Mouse (Mus musculus): ENCODE measurements around the gene Mafb. TPM values are rescaled to one million over a fixed set of nuclear protein-coding genes. Genes with fewer than 3 reads are reported as not detected.

Mafb gene
- polyA plus RNA-seq, 1 experiment from 2014 or later: 3.4 TPM

DNA sequence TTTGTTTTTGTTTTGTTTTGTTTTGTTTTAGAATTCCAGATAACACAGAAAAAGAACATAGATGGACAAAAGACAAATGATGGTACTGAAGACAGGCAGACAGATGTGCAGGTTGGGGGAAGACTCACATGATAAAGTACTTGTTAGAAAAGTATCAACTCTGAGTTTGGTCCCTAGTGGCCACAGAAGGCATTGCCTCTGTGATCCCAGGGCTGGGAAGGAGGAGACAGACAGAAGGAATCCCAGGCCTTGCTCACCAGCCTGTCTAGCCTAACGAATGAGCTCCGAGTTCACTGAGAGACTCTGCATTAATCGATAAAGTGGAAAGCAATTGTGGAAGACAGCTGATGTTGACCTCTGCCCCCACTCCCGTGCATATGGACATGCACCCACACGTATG is 10.7 kb downstream of the Mafb start:
- Histone ChIP-seq H3K4me2 (no peak overlapping the region), H3K36me3 (ENCODE audit: control insufficient read depth, insufficient read depth, low read length) (no peaks in the 10 kb centered on the region), H3K27me3 (ENCODE audit: control insufficient read depth, insufficient read depth, low read length) (peaks cover 32% of the 10 kb centered on the region), H3K27ac (ENCODE audit: low read depth, low read length) (no peak overlapping the region), H3K4me1 (ENCODE audit: control insufficient read depth, insufficient read depth, low read length) (peaks cover 2% of the 10 kb centered on the region; the same call in 1 of the 2 replicates), H3K9me3 (ENCODE audit: control insufficient read depth, low read length) (no peaks in the 10 kb centered on the region), H3K9ac (ENCODE audit: low read length) (no peak overlapping the region), H3K4me3 (ENCODE audit: low read depth, low read length) (no peak overlapping the region)
- DNase-seq (ENCODE audit: low spot score, missing footprints) (peak; percentile 86), ATAC-seq (ENCODE audit: low FRiP score) (no peak)
- 57% methylated on average over 5 of the region's 5 CpGs for WGBS

DNA sequence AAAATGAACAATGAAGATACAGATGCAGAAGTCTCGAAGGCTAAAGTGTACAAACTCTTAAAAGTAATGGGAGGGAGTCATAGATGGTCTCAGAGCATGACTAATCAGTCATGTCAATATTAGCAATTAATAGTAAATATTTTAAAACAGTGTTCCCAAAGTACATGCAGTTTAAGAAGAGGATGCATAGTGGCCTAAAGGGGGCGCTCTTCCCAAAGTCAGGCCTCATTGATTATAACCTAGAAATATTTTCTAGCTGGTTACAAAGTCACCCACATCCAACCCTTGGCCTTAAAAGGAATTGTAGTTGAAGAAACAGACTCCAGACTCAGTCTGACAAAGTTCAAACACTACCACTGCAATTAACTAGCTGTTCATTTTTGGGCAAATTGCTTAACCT is 12.5 kb downstream of the Mafb start:
- Histone ChIP-seq H3K27me3 (ENCODE audit: control insufficient read depth, insufficient read depth, low read length) (peaks cover 15% of the 10 kb centered on the region), H3K4me1 (ENCODE audit: control insufficient read depth, insufficient read depth, low read length) (peaks cover 2% of the 10 kb centered on the region; the same call in 1 of the 2 replicates), H3K9ac (ENCODE audit: low read length) (no peak overlapping the region), H3K4me2 (no peak overlapping the region), H3K4me3 (ENCODE audit: low read depth, low read length) (no peak overlapping the region), H3K36me3 (ENCODE audit: control insufficient read depth, insufficient read depth, low read length) (no peaks in the 10 kb centered on the region), H3K27ac (ENCODE audit: low read depth, low read length) (no peak overlapping the region), H3K9me3 (ENCODE audit: control insufficient read depth, low read length) (no peaks in the 10 kb centered on the region)
- no peak for ATAC-seq (ENCODE audit: low FRiP score)
- DNase-seq (ENCODE audit: low spot score, missing footprints): peak; percentile 78
- 60% methylated on average over 2 of the region's 2 CpGs for WGBS

DNA sequence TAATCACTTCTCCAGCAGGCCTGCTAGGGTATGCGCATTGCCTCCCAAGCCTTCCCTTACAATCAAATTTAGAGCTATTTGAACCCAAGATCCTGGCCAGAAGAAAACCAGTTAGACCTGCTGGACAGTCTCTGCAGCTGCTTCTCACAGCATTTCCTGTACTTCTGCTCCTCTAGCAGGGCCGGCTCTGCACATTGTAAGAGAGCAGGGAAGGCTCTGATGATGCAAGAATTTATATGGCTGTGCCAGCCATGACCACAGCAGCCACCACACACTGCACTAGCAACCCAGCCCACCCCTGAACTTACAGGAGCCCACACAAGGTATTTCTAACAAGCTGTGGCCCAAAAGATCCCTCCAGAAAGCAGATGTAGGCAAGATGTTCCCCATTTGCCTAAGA is 13.3 kb downstream of the Mafb start:
- no peak for ATAC-seq (ENCODE audit: low FRiP score)
- H3K27me3 ChIP-seq (ENCODE audit: control insufficient read depth, insufficient read depth, low read length): peaks cover 8% of the 10 kb centered on the region
- whole genome bisulfite sequencing: 89% methylated on average over 2 of the region's 2 CpGs

DNA sequence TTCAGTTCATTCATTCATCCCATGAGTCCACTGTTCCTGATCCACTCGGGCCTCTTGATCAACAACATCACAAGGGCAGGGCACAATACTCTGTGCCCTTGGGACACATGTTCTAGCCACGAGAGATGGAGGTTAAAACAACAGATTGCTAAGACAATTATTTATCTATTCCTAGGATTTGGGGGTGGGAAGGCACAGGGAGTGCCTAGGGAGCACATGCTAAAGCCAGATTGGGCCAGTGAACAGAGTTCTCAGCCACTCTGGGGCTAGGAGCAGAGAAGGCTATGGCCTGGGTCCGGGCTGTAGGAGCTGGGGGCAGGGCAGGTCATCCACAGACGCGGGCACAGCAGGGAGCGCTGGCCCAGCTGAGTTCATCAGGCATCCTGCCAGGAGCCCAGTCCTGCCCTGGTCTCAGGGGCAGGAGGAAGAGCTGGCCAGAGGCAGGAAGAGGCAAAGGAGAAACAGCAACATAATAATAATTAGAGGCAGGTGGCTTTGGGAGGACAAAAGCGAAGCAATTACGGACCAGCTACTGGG is 15.8 kb downstream of the Mafb start:
- 40% methylated on average over 8 of the region's 8 CpGs for WGBS
- no peak for DNase-seq (ENCODE audit: low spot score, missing footprints)
- H3K36me3 ChIP-seq (ENCODE audit: control insufficient read depth, insufficient read depth, low read length): no peaks in the 10 kb centered on the region
- no peaks in the 10 kb centered on the region for H3K27me3 ChIP-seq (ENCODE audit: control insufficient read depth, insufficient read depth, low read length)
- no peak overlapping the region for H3K4me3 ChIP-seq (ENCODE audit: low read depth, low read length)
- no peak for ATAC-seq (ENCODE audit: low FRiP score)
- no peaks in the 10 kb centered on the region for H3K9me3 ChIP-seq (ENCODE audit: control insufficient read depth, low read length)
- H3K9ac ChIP-seq (ENCODE audit: low read length): no peak overlapping the region
- no peak overlapping the region for H3K27ac ChIP-seq (ENCODE audit: low read depth, low read length)
- no peak overlapping the region for H3K4me2 ChIP-seq
- peaks cover 7% of the 10 kb centered on the region; the same call in 1 of the 2 replicates for H3K4me1 ChIP-seq (ENCODE audit: control insufficient read depth, insufficient read depth, low read length)

More for the DNA sequence above, 13.3 kb downstream of the Mafb start:
- H3K4me3 ChIP-seq (ENCODE audit: low read depth, low read length): no peak overlapping the region
- no peaks in the 10 kb centered on the region for H3K9me3 ChIP-seq (ENCODE audit: control insufficient read depth, low read length)
- H3K4me1 ChIP-seq (ENCODE audit: control insufficient read depth, insufficient read depth, low read length): peaks cover 6% of the 10 kb centered on the region; the same call in 1 of the 2 replicates
- peak; percentile 73 for DNase-seq (ENCODE audit: low spot score, missing footprints)
- no peak overlapping the region for H3K27ac ChIP-seq (ENCODE audit: low read depth, low read length)
- no peaks in the 10 kb centered on the region for H3K36me3 ChIP-seq (ENCODE audit: control insufficient read depth, insufficient read depth, low read length)
- H3K4me2 ChIP-seq: no peak overlapping the region
- H3K9ac ChIP-seq (ENCODE audit: low read length): no peak overlapping the region

DNA sequence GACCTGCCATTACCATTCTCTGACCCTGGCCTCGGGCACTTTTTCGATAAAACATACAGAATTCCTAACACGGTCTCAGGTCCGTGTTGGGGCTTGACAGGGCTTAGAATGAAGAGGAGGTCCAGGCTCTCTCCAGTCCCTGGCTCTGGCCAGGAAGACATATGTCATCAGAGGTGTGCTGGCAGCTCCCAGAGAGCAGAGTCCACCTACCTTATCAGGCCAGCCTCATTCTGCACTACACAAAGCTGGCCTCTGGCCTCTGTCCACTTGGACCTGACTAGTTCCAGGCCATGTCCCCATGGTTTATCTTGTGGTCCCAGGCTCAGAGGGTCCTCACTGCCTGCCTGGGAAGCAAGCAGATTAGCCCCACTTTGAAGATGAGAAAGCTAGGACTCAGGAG is 17.3 kb downstream of the Mafb start:
- 81% methylated on average over 4 of the region's 4 CpGs for WGBS
- Histone ChIP-seq H3K9me3 (ENCODE audit: control insufficient read depth, low read length) (no peaks in the 10 kb centered on the region), H3K27me3 (ENCODE audit: control insufficient read depth, insufficient read depth, low read length) (no peaks in the 10 kb centered on the region), H3K27ac (ENCODE audit: low read depth, low read length) (no peak overlapping the region), H3K4me1 (ENCODE audit: control insufficient read depth, insufficient read depth, low read length) (peaks cover 7% of the 10 kb centered on the region; the same call in 1 of the 2 replicates), H3K4me3 (ENCODE audit: low read depth, low read length) (no peak overlapping the region), H3K4me2 (no peak overlapping the region), H3K9ac (ENCODE audit: low read length) (no peak overlapping the region), H3K36me3 (ENCODE audit: control insufficient read depth, insufficient read depth, low read length) (no peaks in the 10 kb centered on the region)
- DNase-seq (ENCODE audit: low spot score, missing footprints): no peak
- ATAC-seq (ENCODE audit: low FRiP score): no peak

DNA sequence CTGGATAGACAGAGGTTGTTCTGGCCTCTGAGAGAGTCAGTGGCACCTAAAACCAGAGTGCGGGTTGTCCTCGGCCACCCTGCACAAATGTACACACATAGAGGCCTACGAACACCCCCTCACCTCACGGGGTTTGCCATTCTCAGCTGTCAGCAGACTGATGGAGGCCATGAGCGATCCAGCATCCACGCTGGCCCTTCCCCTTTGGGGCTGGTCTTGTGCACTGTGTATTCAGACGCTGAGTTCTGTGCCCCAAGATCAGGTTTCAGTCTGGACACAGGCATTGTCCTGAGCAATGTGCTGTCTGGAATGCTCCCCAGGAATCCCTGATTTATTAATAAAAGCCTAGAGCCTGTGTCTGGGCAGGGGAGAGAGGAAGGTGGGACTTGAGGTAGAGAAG is 18.1 kb downstream of the Mafb start:
- peaks cover 7% of the 10 kb centered on the region; the same call in 1 of the 2 replicates for H3K4me1 ChIP-seq (ENCODE audit: control insufficient read depth, insufficient read depth, low read length)
- no peak overlapping the region for H3K4me2 ChIP-seq
- H3K27me3 ChIP-seq (ENCODE audit: control insufficient read depth, insufficient read depth, low read length): no peaks in the 10 kb centered on the region
- ATAC-seq (ENCODE audit: low FRiP score): no peak
- no peaks in the 10 kb centered on the region for H3K9me3 ChIP-seq (ENCODE audit: control insufficient read depth, low read length)
- no peaks in the 10 kb centered on the region for H3K36me3 ChIP-seq (ENCODE audit: control insufficient read depth, insufficient read depth, low read length)
- WGBS: 42% methylated on average over 7 of the region's 7 CpGs
- H3K9ac ChIP-seq (ENCODE audit: low read length): no peak overlapping the region
- H3K4me3 ChIP-seq (ENCODE audit: low read depth, low read length): no peak overlapping the region
- no peak for DNase-seq (ENCODE audit: low spot score, missing footprints)
- H3K27ac ChIP-seq (ENCODE audit: low read depth, low read length): no peak overlapping the region

DNA sequence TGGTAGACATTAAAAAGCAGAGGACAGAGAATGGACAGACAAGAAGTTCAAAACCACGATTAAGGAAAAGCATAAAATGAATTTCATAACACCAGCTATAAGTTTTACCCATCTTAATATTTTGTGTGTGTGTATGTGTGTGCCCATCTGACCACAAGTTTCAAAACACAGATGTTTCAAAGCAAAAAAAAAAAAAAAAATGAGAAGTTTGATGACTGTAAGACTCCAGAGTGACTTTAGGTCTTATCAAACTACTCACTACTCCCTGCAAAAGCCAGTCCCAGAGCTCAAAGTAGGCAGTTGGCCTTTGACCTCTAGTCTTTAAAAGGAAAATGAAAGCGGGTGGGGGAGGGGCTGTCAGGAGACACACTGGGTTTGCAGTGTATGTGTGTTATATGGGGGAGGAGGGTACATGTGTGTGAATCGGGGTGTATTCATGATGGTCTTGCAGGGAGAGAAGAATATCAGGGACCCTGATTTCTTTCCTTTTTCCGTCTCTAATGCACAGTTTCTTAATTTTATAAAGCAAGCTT is 18.7 kb downstream of the Mafb start:
- ATAC-seq (ENCODE audit: low FRiP score) (no peak), DNase-seq (ENCODE audit: low spot score, missing footprints) (peak; percentile 85)
- 58% methylated on average over 4 of the region's 4 CpGs for WGBS
- Histone ChIP-seq H3K27me3 (ENCODE audit: control insufficient read depth, insufficient read depth, low read length) (no peaks in the 10 kb centered on the region), H3K4me1 (ENCODE audit: control insufficient read depth, insufficient read depth, low read length) (peaks cover 7% of the 10 kb centered on the region; the same call in 1 of the 2 replicates), H3K4me2 (no peak overlapping the region), H3K27ac (ENCODE audit: low read depth, low read length) (no peak overlapping the region), H3K9ac (ENCODE audit: low read length) (no peak overlapping the region), H3K9me3 (ENCODE audit: control insufficient read depth, low read length) (no peaks in the 10 kb centered on the region), H3K36me3 (ENCODE audit: control insufficient read depth, insufficient read depth, low read length) (no peaks in the 10 kb centered on the region), H3K4me3 (ENCODE audit: low read depth, low read length) (no peak overlapping the region)

DNA sequence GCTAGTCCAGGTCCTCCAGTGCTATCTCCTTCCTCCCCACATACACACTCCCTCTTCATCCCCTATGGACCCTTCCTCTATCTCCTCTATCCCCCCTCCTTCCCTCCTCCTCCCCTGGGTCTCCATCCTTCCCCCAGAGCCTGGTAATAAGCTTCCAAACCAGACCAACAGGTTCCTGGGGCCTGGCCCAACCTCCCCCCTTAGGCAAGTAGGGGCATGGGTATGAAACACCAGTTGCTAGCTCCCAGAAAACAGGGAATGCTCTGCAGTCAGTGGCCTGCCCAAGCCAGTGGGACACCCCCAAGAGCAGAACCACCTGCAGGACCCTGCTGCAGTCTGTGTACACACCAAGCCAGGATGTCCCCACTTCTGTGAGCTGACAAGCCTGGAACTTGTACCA is 21.2 kb downstream of the Mafb start:
- peaks cover 7% of the 10 kb centered on the region; the same call in 1 of the 2 replicates for H3K4me1 ChIP-seq (ENCODE audit: control insufficient read depth, insufficient read depth, low read length)
- H3K27me3 ChIP-seq (ENCODE audit: control insufficient read depth, insufficient read depth, low read length): no peaks in the 10 kb centered on the region
- H3K4me2 ChIP-seq: no peak overlapping the region
- no peak overlapping the region for H3K4me3 ChIP-seq (ENCODE audit: low read depth, low read length)
- ATAC-seq (ENCODE audit: low FRiP score) (no peak), DNase-seq (ENCODE audit: low spot score, missing footprints) (no peak)
- no peak overlapping the region for H3K9ac ChIP-seq (ENCODE audit: low read length)
- no peaks in the 10 kb centered on the region for H3K36me3 ChIP-seq (ENCODE audit: control insufficient read depth, insufficient read depth, low read length)
- H3K27ac ChIP-seq (ENCODE audit: low read depth, low read length): no peak overlapping the region
- no peaks in the 10 kb centered on the region for H3K9me3 ChIP-seq (ENCODE audit: control insufficient read depth, low read length)

DNA sequence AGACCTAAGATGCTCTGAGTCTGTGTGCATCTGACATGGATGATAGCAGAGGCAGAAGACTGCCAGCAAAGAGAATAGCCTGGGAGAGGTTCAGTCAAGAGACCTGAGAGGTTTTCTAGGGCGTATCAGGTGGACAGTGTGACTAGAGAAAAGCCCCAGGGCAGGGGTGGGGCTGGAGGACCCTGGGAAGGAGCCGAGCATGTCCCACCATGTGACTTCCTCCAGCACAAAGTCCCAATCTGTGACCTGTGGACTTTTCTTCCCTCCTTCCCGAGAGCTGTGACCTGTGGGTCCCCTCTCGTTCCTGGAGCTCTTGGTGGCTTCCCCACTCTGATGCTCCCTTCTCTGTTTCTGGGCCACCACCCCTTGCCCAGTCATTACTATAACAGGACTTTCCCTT is 26.7 kb downstream of the Mafb start:
- Histone ChIP-seq H3K27ac (ENCODE audit: low read depth, low read length) (no peak overlapping the region), H3K4me2 (no peak overlapping the region), H3K9ac (ENCODE audit: low read length) (no peak overlapping the region), H3K4me3 (ENCODE audit: low read depth, low read length) (no peak overlapping the region), H3K36me3 (ENCODE audit: control insufficient read depth, insufficient read depth, low read length) (no peaks in the 10 kb centered on the region), H3K4me1 (ENCODE audit: control insufficient read depth, insufficient read depth, low read length) (no peaks in the 10 kb centered on the region), H3K27me3 (ENCODE audit: control insufficient read depth, insufficient read depth, low read length) (no peaks in the 10 kb centered on the region), H3K9me3 (ENCODE audit: control insufficient read depth, low read length) (no peaks in the 10 kb centered on the region)
- ATAC-seq (ENCODE audit: low FRiP score): no peak
- no peak for DNase-seq (ENCODE audit: low spot score, missing footprints)
- WGBS: 68% methylated on average over 4 of the region's 4 CpGs

Measured in midbrain, embryonic 11.5 days (tissue).